Mouse (Mus musculus): ENCODE results near the gene Hps4. TPM values are rescaled to one million over a fixed set of nuclear protein-coding genes. Genes with fewer than 3 reads are reported as not detected.
A peak's percentile ranks its signal among the peaks of the same experiment; 100 is the strongest.

Gene Hps4
- polyA plus RNA-seq (2014; fragmentation: Nextera tagmentation; extraction: Ambion mirVana) = 19.3 and 21.4 TPM in 2 replicates

GRCm38 (mm10) chr5:112342463-112343204, at the start of gene Hps4, which contains the start of gene Srrd:
Gene Hps4 (plus strand): TSS chr5:112343083.
Gene Srrd (minus strand): TSS chr5:112343040.
- H3K9me3 ChIP-seq (replicated peaks; ENCODE audit: control insufficient read depth, low read length) = no peaks in the 10 kb centered on the region
- WGBS (ENCODE audit: insufficient replicate concordance) = 2% methylated on average over 58 of the region's 64 CpGs
- peak within 1 kb of the TSS; percentile 87 for H3K4me2 ChIP-seq
- no peaks in the 10 kb centered on the region for H3K27me3 ChIP-seq (ENCODE audit: control insufficient read depth, insufficient read depth, low read length)
- no peak within 1 kb of the TSS for H3K27ac ChIP-seq (ENCODE audit: low read depth, low read length)
- H3K36me3 ChIP-seq (ENCODE audit: control insufficient read depth, insufficient read depth, low read length) = peaks cover 6% of the 10 kb centered on the region
- peak within 1 kb of the TSS; percentile 95 for H3K4me3 ChIP-seq (ENCODE audit: low read depth, low read length)
- peaks cover 5% of the 10 kb centered on the region for H3K4me1 ChIP-seq (ENCODE audit: control insufficient read depth, insufficient read depth, low read length)
- peak; percentile 69 for ATAC-seq (replicated peaks; ENCODE audit: insufficient number of reproducible peaks, low FRiP score, low TSS enrichment)
- peak within 1 kb of the TSS; percentile 88 for H3K9ac ChIP-seq (ENCODE audit: low read depth, low read length)

GRCm38 (mm10) chr5:112293800-112294199, 49.1 kb upstream of the Hps4 start:
- Histone ChIP-seq H3K9me3 (replicated peaks; ENCODE audit: control insufficient read depth, low read length) (no peaks in the 10 kb centered on the region), H3K27ac (ENCODE audit: low read depth, low read length) (no peak overlapping the region), H3K9ac (ENCODE audit: low read depth, low read length) (no peak overlapping the region), H3K4me1 (ENCODE audit: control insufficient read depth, insufficient read depth, low read length) (peaks cover 19% of the 10 kb centered on the region; the same call in 1 of the 2 replicates), H3K27me3 (ENCODE audit: control insufficient read depth, insufficient read depth, low read length) (no peaks in the 10 kb centered on the region), H3K4me2 (no peak overlapping the region), H3K4me3 (ENCODE audit: low read depth, low read length) (no peak overlapping the region), H3K36me3 (ENCODE audit: control insufficient read depth, insufficient read depth, low read length) (no peaks in the 10 kb centered on the region)
- ATAC-seq (replicated peaks; ENCODE audit: insufficient number of reproducible peaks, low FRiP score, low TSS enrichment) = no peak
- WGBS (ENCODE audit: insufficient replicate concordance) = 58% methylated on average over 2 of the region's 2 CpGs

GRCm38 (mm10) chr5:112294696-112295095, 48.2 kb upstream of the Hps4 start:
- no peaks in the 10 kb centered on the region for H3K27me3 ChIP-seq (ENCODE audit: control insufficient read depth, insufficient read depth, low read length)
- no peaks in the 10 kb centered on the region for H3K36me3 ChIP-seq (ENCODE audit: control insufficient read depth, insufficient read depth, low read length)
- no peaks in the 10 kb centered on the region for H3K9me3 ChIP-seq (replicated peaks; ENCODE audit: control insufficient read depth, low read length)
- no peak overlapping the region for H3K9ac ChIP-seq (ENCODE audit: low read depth, low read length)
- peaks cover 23% of the 10 kb centered on the region; the same call in 1 of the 2 replicates for H3K4me1 ChIP-seq (ENCODE audit: control insufficient read depth, insufficient read depth, low read length)
- no peak overlapping the region for H3K4me3 ChIP-seq (ENCODE audit: low read depth, low read length)
- no peak for ATAC-seq (replicated peaks; ENCODE audit: insufficient number of reproducible peaks, low FRiP score, low TSS enrichment)
- H3K27ac ChIP-seq (ENCODE audit: low read depth, low read length) = no peak overlapping the region
- H3K4me2 ChIP-seq = no peak overlapping the region
- 81% methylated on average over 4 of the region's 4 CpGs for WGBS (ENCODE audit: insufficient replicate concordance)

- 41% methylated on average over 8 of the region's 8 CpGs for WGBS (ENCODE audit: insufficient replicate concordance)
- H3K27ac ChIP-seq (ENCODE audit: low read depth, low read length) = no peak overlapping the region
- no peak overlapping the region for H3K4me3 ChIP-seq (ENCODE audit: low read depth, low read length)
- no peaks in the 10 kb centered on the region for H3K9me3 ChIP-seq (replicated peaks; ENCODE audit: control insufficient read depth, low read length)
- no peaks in the 10 kb centered on the region for H3K36me3 ChIP-seq (ENCODE audit: control insufficient read depth, insufficient read depth, low read length)
- no peak overlapping the region for H3K9ac ChIP-seq (ENCODE audit: low read depth, low read length)
- no peak overlapping the region for H3K4me2 ChIP-seq
- H3K4me1 ChIP-seq (ENCODE audit: control insufficient read depth, insufficient read depth, low read length) = peaks cover 27% of the 10 kb centered on the region; the same call in 1 of the 2 replicates
- no peak for ATAC-seq (replicated peaks; ENCODE audit: insufficient number of reproducible peaks, low FRiP score, low TSS enrichment)
- H3K27me3 ChIP-seq (ENCODE audit: control insufficient read depth, insufficient read depth, low read length) = no peaks in the 10 kb centered on the region
These were observed 47.7 kb upstream of the Hps4 start for GRCm38 (mm10) chr5:112295162-112295561.

GRCm38 (mm10) chr5:112295564-112295963, 47.3 kb upstream of the Hps4 start:
- no peaks in the 10 kb centered on the region for H3K36me3 ChIP-seq (ENCODE audit: control insufficient read depth, insufficient read depth, low read length)
- H3K4me2 ChIP-seq = no peak overlapping the region
- no peak overlapping the region for H3K27ac ChIP-seq (ENCODE audit: low read depth, low read length)
- WGBS (ENCODE audit: insufficient replicate concordance) = 63% methylated on average over 8 of the region's 8 CpGs
- ATAC-seq (replicated peaks; ENCODE audit: insufficient number of reproducible peaks, low FRiP score, low TSS enrichment) = no peak
- no peaks in the 10 kb centered on the region for H3K27me3 ChIP-seq (ENCODE audit: control insufficient read depth, insufficient read depth, low read length)
- no peak overlapping the region for H3K4me3 ChIP-seq (ENCODE audit: low read depth, low read length)
- H3K4me1 ChIP-seq (ENCODE audit: control insufficient read depth, insufficient read depth, low read length) = peaks cover 27% of the 10 kb centered on the region; the same call in 1 of the 2 replicates
- no peaks in the 10 kb centered on the region for H3K9me3 ChIP-seq (replicated peaks; ENCODE audit: control insufficient read depth, low read length)
- H3K9ac ChIP-seq (ENCODE audit: low read depth, low read length) = no peak overlapping the region

GRCm38 (mm10) chr5:112296404-112297181, 46.3 kb upstream of the Hps4 start:
- Histone ChIP-seq H3K9ac (ENCODE audit: low read depth, low read length) (no peak overlapping the region), H3K27ac (ENCODE audit: low read depth, low read length) (no peak overlapping the region), H3K4me3 (ENCODE audit: low read depth, low read length) (no peak overlapping the region), H3K9me3 (replicated peaks; ENCODE audit: control insufficient read depth, low read length) (no peaks in the 10 kb centered on the region), H3K36me3 (ENCODE audit: control insufficient read depth, insufficient read depth, low read length) (no peaks in the 10 kb centered on the region), H3K4me1 (ENCODE audit: control insufficient read depth, insufficient read depth, low read length) (peaks cover 27% of the 10 kb centered on the region; the same call in 1 of the 2 replicates), H3K4me2 (no peak overlapping the region), H3K27me3 (ENCODE audit: control insufficient read depth, insufficient read depth, low read length) (no peaks in the 10 kb centered on the region)
- 64% methylated on average over 6 of the region's 6 CpGs for WGBS (ENCODE audit: insufficient replicate concordance)
- ATAC-seq (replicated peaks; ENCODE audit: insufficient number of reproducible peaks, low FRiP score, low TSS enrichment) = no peak

GRCm38 (mm10) chr5:112297257-112297656, 45.6 kb upstream of the Hps4 start:
- Histone ChIP-seq H3K36me3 (ENCODE audit: control insufficient read depth, insufficient read depth, low read length) (no peaks in the 10 kb centered on the region), H3K9ac (ENCODE audit: low read depth, low read length) (no peak overlapping the region), H3K4me1 (ENCODE audit: control insufficient read depth, insufficient read depth, low read length) (peaks cover 27% of the 10 kb centered on the region; the same call in 1 of the 2 replicates), H3K4me3 (ENCODE audit: low read depth, low read length) (no peak overlapping the region), H3K27me3 (ENCODE audit: control insufficient read depth, insufficient read depth, low read length) (no peaks in the 10 kb centered on the region), H3K9me3 (replicated peaks; ENCODE audit: control insufficient read depth, low read length) (no peaks in the 10 kb centered on the region), H3K4me2 (no peak overlapping the region), H3K27ac (ENCODE audit: low read depth, low read length) (no peak overlapping the region)
- 59% methylated on average over 2 of the region's 2 CpGs for WGBS (ENCODE audit: insufficient replicate concordance)
- no peak for ATAC-seq (replicated peaks; ENCODE audit: insufficient number of reproducible peaks, low FRiP score, low TSS enrichment)

- Histone ChIP-seq H3K4me1 (ENCODE audit: control insufficient read depth, insufficient read depth, low read length) (peaks cover 27% of the 10 kb centered on the region; the same call in 1 of the 2 replicates), H3K9ac (ENCODE audit: low read depth, low read length) (no peak overlapping the region), H3K36me3 (ENCODE audit: control insufficient read depth, insufficient read depth, low read length) (no peaks in the 10 kb centered on the region), H3K27ac (ENCODE audit: low read depth, low read length) (peak overlapping the region; percentile 59), H3K9me3 (replicated peaks; ENCODE audit: control insufficient read depth, low read length) (no peaks in the 10 kb centered on the region), H3K4me3 (ENCODE audit: low read depth, low read length) (no peak overlapping the region), H3K4me2 (no peak overlapping the region), H3K27me3 (ENCODE audit: control insufficient read depth, insufficient read depth, low read length) (no peaks in the 10 kb centered on the region)
- ATAC-seq (replicated peaks; ENCODE audit: insufficient number of reproducible peaks, low FRiP score, low TSS enrichment) = 0 out of 2 replicates have a peak, but pooled peaks have one; percentile 40
- 78% methylated on average over 12 of the region's 12 CpGs for whole genome bisulfite sequencing (ENCODE audit: insufficient replicate concordance)
These were observed 44.5 kb upstream of the Hps4 start for GRCm38 (mm10) chr5:112298226-112298988.
